Mouse (Mus musculus) heart, postnatal 0 days (tissue): ENCODE data around the gene Ccdc88c.

ENCODE experiments used
- CTCF ChIP-seq: IDR thresholded peaks from 2 replicates; pipeline ENCODE4 v1.5.1; 2016; ENCODE audit warnings: antibody characterized with exemption, control low read depth, low read depth
- EP300 ChIP-seq: IDR thresholded peaks from 2 replicates; pipeline ENCODE4 v1.6.1; 2016; ENCODE audit warnings: antibody characterized with exemption, low read depth

GRCm38 (mm10) chr12:101010148-101010920, 18.5 kb downstream of the Ccdc88c start:
- no peak for TF ChIP-seq EP300
- no peak for TF ChIP-seq CTCF
